Mouse (Mus musculus): ENCODE results near the gene Ccdc171. TPM values are rescaled to one million over a fixed set of nuclear protein-coding genes. Genes with fewer than 3 reads are reported as not detected.

Ccdc171 gene
- total and polyA plus RNA-seq, 2 experiments from 2014 or later: 0.46 to 1.2 TPM

DNA sequence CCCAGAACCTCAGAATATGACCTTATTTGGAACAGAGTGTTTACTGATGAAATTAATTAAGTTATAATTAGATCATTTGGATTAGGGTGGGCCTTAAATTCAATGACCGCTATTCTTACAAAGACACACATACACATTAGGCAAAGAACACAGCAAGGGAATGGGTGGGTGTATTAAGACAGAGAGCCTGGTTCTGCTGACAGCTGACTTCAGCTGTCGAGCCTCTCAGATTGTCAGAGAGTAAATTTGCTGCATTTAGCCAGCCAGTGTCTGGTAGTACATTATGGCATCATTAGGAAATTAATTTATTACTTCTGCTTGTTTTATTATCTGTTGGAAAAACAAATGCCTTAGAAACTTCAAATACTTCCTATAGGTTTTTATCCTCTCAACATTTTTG is 313.7 kb downstream of the Ccdc171 start:
- no peak for DNase-seq (ENCODE audit: low spot score)
- no peak for ATAC-seq (ENCODE audit: insufficient read depth, low read depth)

DNA sequence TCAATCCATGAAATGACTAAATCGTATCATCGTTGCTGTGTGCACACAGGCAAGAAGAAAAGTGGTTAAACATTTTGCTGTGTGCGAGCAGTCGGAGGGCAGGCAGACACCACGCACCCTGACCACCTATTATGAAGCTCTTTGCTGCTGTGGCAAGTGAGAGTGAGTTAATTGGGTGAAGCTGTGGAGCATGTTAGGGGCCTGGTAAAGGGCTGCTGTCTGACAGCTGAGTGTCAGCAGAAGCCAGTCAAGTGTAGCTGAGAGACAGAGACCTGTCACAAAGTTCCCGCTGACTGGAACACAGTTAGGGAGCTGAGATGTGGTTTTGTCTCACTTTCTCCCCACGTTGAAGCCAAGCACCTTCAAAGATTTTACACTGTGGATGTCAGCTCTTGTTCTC is 321.0 kb downstream of the Ccdc171 start:
- H3K4me3 ChIP-seq (ENCODE audit: low read depth, low read length): no peak overlapping the region
- ATAC-seq (ENCODE audit: insufficient read depth, low read depth) (no peak), DNase-seq (ENCODE audit: low spot score) (no peak)
- WGBS: 55% methylated on average over 7 of the region's 7 CpGs
- H3K36me3 ChIP-seq (replicated peaks; ENCODE audit: control insufficient read depth, insufficient read depth, low read length): no peaks in the 10 kb centered on the region
- TF ChIP-seq CTCF (IDR thresholded peaks at IDR 0.05; ENCODE audit: low read depth): no peak
- no peak for TF ChIP-seq EP300 (IDR thresholded peaks at IDR 0.05; ENCODE audit: low read depth)
- no peak overlapping the region for H3K4me2 ChIP-seq (ENCODE audit: low read depth, low read length)
- H3K27ac ChIP-seq (ENCODE audit: low read depth): no peak overlapping the region
- no peaks in the 10 kb centered on the region for H3K9me3 ChIP-seq (replicated peaks; ENCODE audit: control insufficient read depth, low read length)
- no peaks in the 10 kb centered on the region for H3K4me1 ChIP-seq (ENCODE audit: control insufficient read depth, insufficient read depth)
- H3K27me3 ChIP-seq (ENCODE audit: control insufficient read depth, insufficient read depth, low read length): no peaks in the 10 kb centered on the region
- H3K9ac ChIP-seq (replicated peaks; ENCODE audit: low read depth, low read length): no peak overlapping the region

More for the DNA sequence above, 313.7 kb downstream of the Ccdc171 start:
- Histone ChIP-seq H3K4me2 (ENCODE audit: low read depth, low read length) (no peak overlapping the region), H3K4me3 (ENCODE audit: low read depth, low read length) (no peak overlapping the region), H3K36me3 (replicated peaks; ENCODE audit: control insufficient read depth, insufficient read depth, low read length) (no peaks in the 10 kb centered on the region), H3K9ac (replicated peaks; ENCODE audit: low read depth, low read length) (no peak overlapping the region), H3K27ac (ENCODE audit: low read depth) (no peak overlapping the region), H3K27me3 (ENCODE audit: control insufficient read depth, insufficient read depth, low read length) (no peaks in the 10 kb centered on the region), H3K4me1 (ENCODE audit: control insufficient read depth, insufficient read depth) (no peaks in the 10 kb centered on the region), H3K9me3 (replicated peaks; ENCODE audit: control insufficient read depth, low read length) (no peaks in the 10 kb centered on the region)
- WGBS: 60% methylated on average over 2 of the region's 2 CpGs
- TF ChIP-seq CTCF (IDR thresholded peaks at IDR 0.05; ENCODE audit: low read depth): no peak
- TF ChIP-seq EP300 (IDR thresholded peaks at IDR 0.05; ENCODE audit: low read depth): no peak

DNA sequence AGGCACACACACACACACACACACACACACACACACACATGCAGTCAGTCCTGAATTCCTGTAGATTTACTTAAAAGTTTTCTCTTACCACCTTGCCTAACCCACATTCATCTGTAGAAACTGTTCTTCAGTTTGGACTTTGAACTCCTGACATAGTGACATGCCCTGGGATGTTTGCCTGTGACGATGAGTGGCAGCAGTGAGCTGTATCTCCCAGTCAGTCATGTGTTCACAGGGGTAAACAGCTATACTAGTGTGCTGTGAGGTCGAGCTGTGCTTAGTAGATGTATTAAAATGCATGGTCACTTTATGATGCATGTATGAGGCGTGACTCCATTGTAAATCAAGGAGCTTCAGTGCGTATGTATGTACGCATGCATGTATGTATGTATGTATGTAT is 328.5 kb downstream of the Ccdc171 start:
- TF ChIP-seq EP300 (IDR thresholded peaks at IDR 0.05; ENCODE audit: low read depth) (no peak), CTCF (IDR thresholded peaks at IDR 0.05; ENCODE audit: low read depth) (no peak)
- Histone ChIP-seq H3K9me3 (replicated peaks; ENCODE audit: control insufficient read depth, low read length) (no peaks in the 10 kb centered on the region), H3K36me3 (replicated peaks; ENCODE audit: control insufficient read depth, insufficient read depth, low read length) (no peaks in the 10 kb centered on the region), H3K4me3 (ENCODE audit: low read depth, low read length) (no peak overlapping the region), H3K4me1 (ENCODE audit: control insufficient read depth, insufficient read depth) (no peaks in the 10 kb centered on the region), H3K27me3 (ENCODE audit: control insufficient read depth, insufficient read depth, low read length) (no peaks in the 10 kb centered on the region), H3K9ac (replicated peaks; ENCODE audit: low read depth, low read length) (no peak overlapping the region), H3K27ac (ENCODE audit: low read depth) (no peak overlapping the region), H3K4me2 (ENCODE audit: low read depth, low read length) (no peak overlapping the region)
- 82% methylated on average over 5 of the region's 5 CpGs for WGBS
- ATAC-seq (ENCODE audit: insufficient read depth, low read depth) (no peak), DNase-seq (ENCODE audit: low spot score) (no peak)

DNA sequence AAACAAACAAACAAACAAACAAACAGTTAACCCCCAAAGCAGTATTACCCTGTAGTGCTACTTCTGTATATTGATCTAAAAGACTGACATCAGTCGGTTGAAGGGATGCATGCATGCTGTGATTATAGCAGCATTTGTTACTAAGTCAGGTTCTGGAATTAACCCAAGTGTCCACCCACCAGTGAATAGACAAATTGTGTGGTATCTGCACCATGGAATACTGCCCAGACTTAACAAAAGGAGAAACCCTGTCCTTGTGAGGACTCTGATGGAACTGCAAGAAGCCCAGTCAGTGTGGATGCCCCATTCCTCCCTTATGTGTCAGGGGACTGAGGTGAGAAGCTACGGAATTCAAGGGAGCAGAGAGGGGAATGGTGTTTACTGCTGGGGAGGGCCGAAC is 336.4 kb downstream of the Ccdc171 start:
- TF ChIP-seq CTCF (IDR thresholded peaks at IDR 0.05; ENCODE audit: low read depth) (no peak), EP300 (IDR thresholded peaks at IDR 0.05; ENCODE audit: low read depth) (no peak)
- ATAC-seq (ENCODE audit: insufficient read depth, low read depth): no peak
- WGBS: 54% methylated on average over 3 of the region's 3 CpGs
- no peak overlapping the region for H3K4me3 ChIP-seq (ENCODE audit: low read depth, low read length)
- H3K4me2 ChIP-seq (ENCODE audit: low read depth, low read length): no peak overlapping the region
- no peak overlapping the region for H3K27ac ChIP-seq (ENCODE audit: low read depth)
- no peaks in the 10 kb centered on the region for H3K9me3 ChIP-seq (replicated peaks; ENCODE audit: control insufficient read depth, low read length)
- DNase-seq (ENCODE audit: low spot score): peak; percentile 6
- no peaks in the 10 kb centered on the region for H3K36me3 ChIP-seq (replicated peaks; ENCODE audit: control insufficient read depth, insufficient read depth, low read length)
- H3K9ac ChIP-seq (replicated peaks; ENCODE audit: low read depth, low read length): no peak overlapping the region
- H3K4me1 ChIP-seq (ENCODE audit: control insufficient read depth, insufficient read depth): no peaks in the 10 kb centered on the region
- no peaks in the 10 kb centered on the region for H3K27me3 ChIP-seq (ENCODE audit: control insufficient read depth, insufficient read depth, low read length)

DNA sequence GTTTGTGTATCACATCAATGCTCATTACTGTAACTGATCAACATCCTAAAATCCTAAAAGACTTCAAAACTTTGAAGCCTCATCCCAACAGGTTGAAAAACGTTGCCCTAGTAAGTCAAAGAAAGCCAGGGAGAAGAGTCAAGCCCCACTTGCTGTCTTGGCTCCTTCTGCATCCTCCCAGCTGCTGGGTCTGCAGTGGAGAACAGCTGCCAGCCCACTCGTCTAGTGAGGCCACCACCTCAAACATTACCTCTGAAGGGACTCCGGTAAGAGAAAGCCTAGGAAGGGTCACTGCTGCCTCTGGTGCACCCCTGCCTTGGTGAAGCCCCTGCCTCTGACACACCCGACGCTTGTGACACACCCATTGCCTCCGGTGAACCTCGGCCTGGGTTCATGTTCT is 336.9 kb downstream of the Ccdc171 start:
- H3K4me1 ChIP-seq (ENCODE audit: control insufficient read depth, insufficient read depth): no peaks in the 10 kb centered on the region
- H3K4me2 ChIP-seq (ENCODE audit: low read depth, low read length): no peak overlapping the region
- no peak overlapping the region for H3K4me3 ChIP-seq (ENCODE audit: low read depth, low read length)
- H3K27me3 ChIP-seq (ENCODE audit: control insufficient read depth, insufficient read depth, low read length): no peaks in the 10 kb centered on the region
- DNase-seq (ENCODE audit: low spot score) (no peak), ATAC-seq (ENCODE audit: insufficient read depth, low read depth) (no peak)
- 77% methylated on average over 7 of the region's 7 CpGs for whole genome bisulfite sequencing
- no peak overlapping the region for H3K9ac ChIP-seq (replicated peaks; ENCODE audit: low read depth, low read length)
- no peaks in the 10 kb centered on the region for H3K9me3 ChIP-seq (replicated peaks; ENCODE audit: control insufficient read depth, low read length)
- H3K36me3 ChIP-seq (replicated peaks; ENCODE audit: control insufficient read depth, insufficient read depth, low read length): no peaks in the 10 kb centered on the region
- TF ChIP-seq EP300 (IDR thresholded peaks at IDR 0.05; ENCODE audit: low read depth) (no peak), CTCF (IDR thresholded peaks at IDR 0.05; ENCODE audit: low read depth) (no peak)
- no peak overlapping the region for H3K27ac ChIP-seq (ENCODE audit: low read depth)

DNA sequence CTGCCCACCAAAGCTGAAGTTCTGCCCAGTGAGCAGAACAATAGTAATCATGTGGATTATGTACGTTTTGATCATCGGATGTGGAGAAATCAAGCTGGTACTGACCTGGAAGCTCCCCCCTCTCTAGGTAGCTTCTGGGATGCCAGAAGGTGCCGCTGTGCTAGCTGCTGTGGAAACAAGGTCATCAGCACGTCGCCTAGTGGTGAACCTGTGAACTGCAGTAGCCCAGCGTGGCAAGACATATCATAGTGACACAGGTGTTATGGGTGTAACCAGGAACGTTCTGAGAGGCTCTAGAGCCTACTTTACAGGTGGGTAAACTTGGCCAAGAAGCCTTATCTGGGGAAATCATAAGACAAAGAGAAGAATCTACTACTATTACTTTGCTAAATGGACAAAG is 351.3 kb downstream of the Ccdc171 start:
- H3K9ac ChIP-seq (replicated peaks; ENCODE audit: low read depth, low read length): no peak overlapping the region
- H3K4me3 ChIP-seq (ENCODE audit: low read depth, low read length): no peak overlapping the region
- H3K9me3 ChIP-seq (replicated peaks; ENCODE audit: control insufficient read depth, low read length): no peaks in the 10 kb centered on the region
- H3K4me1 ChIP-seq (ENCODE audit: control insufficient read depth, insufficient read depth): no peaks in the 10 kb centered on the region
- H3K27ac ChIP-seq (ENCODE audit: low read depth): no peak overlapping the region
- TF ChIP-seq CTCF (IDR thresholded peaks at IDR 0.05; ENCODE audit: low read depth) (no peak), EP300 (IDR thresholded peaks at IDR 0.05; ENCODE audit: low read depth) (no peak)
- no peak for ATAC-seq (ENCODE audit: insufficient read depth, low read depth)
- H3K36me3 ChIP-seq (replicated peaks; ENCODE audit: control insufficient read depth, insufficient read depth, low read length): no peaks in the 10 kb centered on the region
- 52% methylated on average over 7 of the region's 7 CpGs for WGBS
- H3K27me3 ChIP-seq (ENCODE audit: control insufficient read depth, insufficient read depth, low read length): no peaks in the 10 kb centered on the region
- DNase-seq (ENCODE audit: low spot score): no peak
- no peak overlapping the region for H3K4me2 ChIP-seq (ENCODE audit: low read depth, low read length)
